Mouse (Mus musculus) lung, embryonic 16.5 days (tissue): ENCODE results near the gene Klhl2. TPM values are rescaled to one million over a fixed set of nuclear protein-coding genes. Genes with fewer than 3 reads are reported as not detected.

Source experiments
- ATAC-seq: fragments of 200-750 bp; cut with Nextera tagmentation; 2 replicates; pipeline ENCODE4 v1.8.0; 2017; ENCODE audit warnings: low read depth, mild to moderate bottlenecking, moderate library complexity
- H3K27ac ChIP-seq: fragments of 300-500 bp; sonication (generic); 2 replicates; pipeline ENCODE4 v1.5.1; 2014; ENCODE audit warnings: mild to moderate bottlenecking, control low read depth, low read length
- H3K27me3 ChIP-seq: fragments of 300-500 bp; sonication (generic); 2 replicates; pipeline ENCODE4 v1.6.1; 2014; ENCODE audit warnings: low read depth, low read length, mixed read lengths; ENCODE audit not compliant: control insufficient read depth, insufficient read depth
- H3K36me3 ChIP-seq: fragments of 300-500 bp; sonication (generic); 2 replicates; pipeline ENCODE4 v1.6.1; 2014; ENCODE audit warnings: low read length; ENCODE audit not compliant: control insufficient read depth, insufficient read depth
- H3K4me1 ChIP-seq: fragments of 300-500 bp; sonication (generic); replicated peaks from 2 replicates; pipeline ENCODE4 v1.6.1; 2014; ENCODE audit warnings: low read length, mixed read lengths; ENCODE audit not compliant: control insufficient read depth, insufficient read depth
- H3K4me2 ChIP-seq: fragments of 300-500 bp; sonication (generic); 2 replicates; pipeline ENCODE4 v1.6.1; 2014; ENCODE audit warnings: low read depth, low read length, control low read depth
- H3K4me3 ChIP-seq: fragments of 300-500 bp; sonication (generic); 2 replicates; pipeline ENCODE4 v1.5.1; 2014; ENCODE audit warnings: mild to moderate bottlenecking, low read length, control low read depth
- H3K9ac ChIP-seq: fragments of 300-500 bp; sonication (generic); 2 replicates; pipeline ENCODE4 v1.6.1; 2014; ENCODE audit warnings: low read length, control low read depth
- H3K9me3 ChIP-seq: fragments of 300-500 bp; sonication (generic); 2 replicates; pipeline ENCODE4 v1.6.1; 2016; ENCODE audit warnings: low read length; ENCODE audit not compliant: control insufficient read depth
- WGBS: fragments of 180-500 bp; shearing (Covaris S2); extraction: QIAGEN DNeasy Blood & Tissue Kit; methylation state at CpG from one replicate; pipeline ENCODE4 v1.1.7; 2014; 5-methylcytosine and 5-hydroxymethylcytosine counted together
- polyA plus RNA-seq: library from polyadenylated mRNA; unstranded; fragments of >200 nt; fragmentation: Nextera tagmentation; extraction: Ambion mirVana; gene quantifications from 2 replicates; pipeline ENCODE4 v1.2.1, GENCODE M21; 2015

Klhl2 gene
- polyA plus RNA-seq, 1 experiment from 2014 or later, result 3.9 TPM

- Histone ChIP-seq H3K4me3 (peak overlapping the region; percentile 91), H3K27me3 (no peaks in the 10 kb centered on the region), H3K36me3 (no peaks in the 10 kb centered on the region), H3K4me2 (peak overlapping the region; percentile 74), H3K9ac (peak overlapping the region; percentile 87; the same call in 1 of the 2 replicates), H3K4me1 (peaks cover 21% of the 10 kb centered on the region), H3K9me3 (no peaks in the 10 kb centered on the region), H3K27ac (no peak overlapping the region)
- WGBS, result 17% methylated on average over 8 of the region's 8 CpGs
- ATAC-seq, result no peak
Measured at GRCm38 (mm10) chr8:64848245-64848785, 1.5 kb downstream of the Klhl2 start.

- H3K9me3 ChIP-seq, result no peaks in the 10 kb centered on the region
- H3K4me2 ChIP-seq, result no peak overlapping the region
- H3K27ac ChIP-seq, result no peak overlapping the region
- peaks cover 24% of the 10 kb centered on the region for H3K4me1 ChIP-seq
- WGBS, result 40% methylated on average over 2 of the region's 2 CpGs
- H3K27me3 ChIP-seq, result no peaks in the 10 kb centered on the region
- H3K9ac ChIP-seq, result no peak overlapping the region
- ATAC-seq, result no peak
- no peak overlapping the region for H3K4me3 ChIP-seq
- no peaks in the 10 kb centered on the region for H3K36me3 ChIP-seq
Measured at GRCm38 (mm10) chr8:64847650-64848049, 2.2 kb downstream of the Klhl2 start.

- 54% methylated on average over 2 of the region's 2 CpGs for WGBS
- no peak overlapping the region for H3K4me3 ChIP-seq
- H3K27ac ChIP-seq, result no peak overlapping the region
- no peak for ATAC-seq
- peaks cover 24% of the 10 kb centered on the region for H3K4me1 ChIP-seq
- H3K27me3 ChIP-seq, result no peaks in the 10 kb centered on the region
- H3K36me3 ChIP-seq, result no peaks in the 10 kb centered on the region
- no peaks in the 10 kb centered on the region for H3K9me3 ChIP-seq
- no peak overlapping the region for H3K9ac ChIP-seq
- H3K4me2 ChIP-seq, result no peak overlapping the region
Measured at GRCm38 (mm10) chr8:64847241-64847640, 2.6 kb downstream of the Klhl2 start.

- no peak overlapping the region for H3K9ac ChIP-seq
- no peaks in the 10 kb centered on the region for H3K9me3 ChIP-seq
- WGBS, result 80% methylated on average over 7 of the region's 7 CpGs
- no peak overlapping the region for H3K4me2 ChIP-seq
- no peaks in the 10 kb centered on the region for H3K27me3 ChIP-seq
- H3K36me3 ChIP-seq, result no peaks in the 10 kb centered on the region
- H3K4me3 ChIP-seq, result no peak overlapping the region
- ATAC-seq, result no peak
- H3K27ac ChIP-seq, result no peak overlapping the region
- H3K4me1 ChIP-seq, result peaks cover 24% of the 10 kb centered on the region
Measured at GRCm38 (mm10) chr8:64845314-64845713, 4.5 kb downstream of the Klhl2 start.

GRCm38 (mm10) chr8:64844043-64844481, 5.8 kb downstream of the Klhl2 start:
- no peak for ATAC-seq
- no peaks in the 10 kb centered on the region for H3K9me3 ChIP-seq
- no peaks in the 10 kb centered on the region for H3K36me3 ChIP-seq
- 64% methylated on average over 4 of the region's 4 CpGs for WGBS
- peaks cover 28% of the 10 kb centered on the region for H3K4me1 ChIP-seq
- no peak overlapping the region for H3K4me2 ChIP-seq
- no peaks in the 10 kb centered on the region for H3K27me3 ChIP-seq
- H3K27ac ChIP-seq, result no peak overlapping the region
- no peak overlapping the region for H3K4me3 ChIP-seq
- H3K9ac ChIP-seq, result no peak overlapping the region

GRCm38 (mm10) chr8:64843168-64843567, 6.6 kb downstream of the Klhl2 start:
- Histone ChIP-seq H3K27ac (no peak overlapping the region), H3K27me3 (no peaks in the 10 kb centered on the region), H3K9me3 (no peaks in the 10 kb centered on the region), H3K4me1 (peaks cover 20% of the 10 kb centered on the region), H3K4me2 (no peak overlapping the region), H3K9ac (no peak overlapping the region), H3K4me3 (no peak overlapping the region), H3K36me3 (no peaks in the 10 kb centered on the region)
- ATAC-seq, result no peak
- WGBS, result 79% methylated on average over 3 of the region's 3 CpGs

- H3K4me3 ChIP-seq, result no peak overlapping the region
- peak; percentile 51; the same call in 1 of the 2 replicates for ATAC-seq
- no peaks in the 10 kb centered on the region for H3K36me3 ChIP-seq
- no peak overlapping the region for H3K27ac ChIP-seq
- no peak overlapping the region for H3K9ac ChIP-seq
- H3K4me1 ChIP-seq, result peaks cover 27% of the 10 kb centered on the region; the same call in 1 of the 2 replicates
- H3K4me2 ChIP-seq, result no peak overlapping the region
- WGBS, result 63% methylated on average over 13 of the region's 13 CpGs
- no peaks in the 10 kb centered on the region for H3K27me3 ChIP-seq
- no peaks in the 10 kb centered on the region for H3K9me3 ChIP-seq
Measured at GRCm38 (mm10) chr8:64841747-64842406, 7.9 kb downstream of the Klhl2 start.

GRCm38 (mm10) chr8:64839628-64840027, 10.2 kb downstream of the Klhl2 start:
- H3K27ac ChIP-seq, result no peak overlapping the region
- H3K4me3 ChIP-seq, result no peak overlapping the region
- WGBS, result 51% methylated on average over 6 of the region's 6 CpGs
- peaks cover 32% of the 10 kb centered on the region; the same call in 1 of the 2 replicates for H3K4me1 ChIP-seq
- H3K4me2 ChIP-seq, result no peak overlapping the region
- H3K9me3 ChIP-seq, result no peaks in the 10 kb centered on the region
- no peak overlapping the region for H3K9ac ChIP-seq
- H3K36me3 ChIP-seq, result no peaks in the 10 kb centered on the region
- ATAC-seq, result no peak
- no peaks in the 10 kb centered on the region for H3K27me3 ChIP-seq

GRCm38 (mm10) chr8:64835475-64836122, 14.2 kb downstream of the Klhl2 start:
- ATAC-seq, result peak; percentile 49
- peaks cover 19% of the 10 kb centered on the region; the same call in 1 of the 2 replicates for H3K4me1 ChIP-seq
- WGBS, result 59% methylated on average over 6 of the region's 6 CpGs
- no peaks in the 10 kb centered on the region for H3K9me3 ChIP-seq
- H3K9ac ChIP-seq, result no peak overlapping the region
- no peak overlapping the region for H3K4me2 ChIP-seq
- no peak overlapping the region for H3K4me3 ChIP-seq
- H3K36me3 ChIP-seq, result no peaks in the 10 kb centered on the region
- H3K27ac ChIP-seq, result no peak overlapping the region
- no peaks in the 10 kb centered on the region for H3K27me3 ChIP-seq
